Mouse (Mus musculus) left cerebral cortex, adult 11 months (tissue): ENCODE results near the gene Cmip.

Experiments
- DNase-seq: peaks from one replicate; pipeline ENCODE4 v3.0.0; 2022; ENCODE audit warnings: low spot score

The Cmip gene

GRCm38 (mm10) chr8:117378625-117379024 lies 121.8 kb downstream of the Cmip start:
- no peak for DNase-seq

- DNase-seq, result peak; percentile 74
These were observed 122.3 kb downstream of the Cmip start for GRCm38 (mm10) chr8:117379131-117379530.

GRCm38 (mm10) chr8:117380796-117381195 lies 123.9 kb downstream of the Cmip start:
- no peak for DNase-seq

GRCm38 (mm10) chr8:117386142-117386541 lies 129.3 kb downstream of the Cmip start:
- DNase-seq, result no peak

- no peak for DNase-seq
These were observed 130.8 kb downstream of the Cmip start for GRCm38 (mm10) chr8:117387642-117388041.

- no peak for DNase-seq
These were observed 131.5 kb downstream of the Cmip start for GRCm38 (mm10) chr8:117388370-117388769.

GRCm38 (mm10) chr8:117393853-117394252 lies 137.0 kb downstream of the Cmip start:
- no peak for DNase-seq

GRCm38 (mm10) chr8:117395055-117395454 lies 138.2 kb downstream of the Cmip start:
- DNase-seq, result peak; percentile 68

- no peak for DNase-seq
These were observed 140.0 kb downstream of the Cmip start for GRCm38 (mm10) chr8:117396884-117397283.

- no peak for DNase-seq
These were observed 140.9 kb downstream of the Cmip start for GRCm38 (mm10) chr8:117397751-117398150.

GRCm38 (mm10) chr8:117399229-117399628 lies 142.4 kb downstream of the Cmip start:
- no peak for DNase-seq

GRCm38 (mm10) chr8:117400820-117401219 lies 144.0 kb downstream of the Cmip start:
- DNase-seq, result no peak

GRCm38 (mm10) chr8:117401880-117402279 lies 145.0 kb downstream of the Cmip start:
- DNase-seq, result no peak

GRCm38 (mm10) chr8:117402911-117403704 lies 146.2 kb downstream of the Cmip start:
- no peak for DNase-seq

GRCm38 (mm10) chr8:117403705-117404476 lies 147.0 kb downstream of the Cmip start:
- DNase-seq, result peak; percentile 53

GRCm38 (mm10) chr8:117406081-117406480 lies 149.2 kb downstream of the Cmip start:
- DNase-seq, result no peak

GRCm38 (mm10) chr8:117408634-117409033 lies 151.8 kb downstream of the Cmip start:
- DNase-seq, result no peak

GRCm38 (mm10) chr8:117409056-117409455 lies 152.2 kb downstream of the Cmip start:
- DNase-seq, result no peak

GRCm38 (mm10) chr8:117410391-117410790 lies 153.5 kb downstream of the Cmip start:
- DNase-seq, result no peak

GRCm38 (mm10) chr8:117410901-117411300 lies 154.0 kb downstream of the Cmip start:
- no peak for DNase-seq

GRCm38 (mm10) chr8:117412232-117412631 lies 155.4 kb downstream of the Cmip start:
- no peak for DNase-seq

GRCm38 (mm10) chr8:117417830-117418229 lies 161.0 kb downstream of the Cmip start:
- DNase-seq, result no peak

GRCm38 (mm10) chr8:117420841-117421534 lies 164.1 kb downstream of the Cmip start:
- no peak for DNase-seq
